15 mouse cellular contexts compared by ENCODE assay signal in genomic region chr13:47226521-47226920, GRCm38 (mm10).
DNase-seq lines count a peak whose midpoint lies in the region; ATAC-seq and TF ChIP-seq lines count a peak whose summit lies in the region.
"Had no signal": no experiment of that assay in that cellular context is flagged by ENCODE, and none has a peak within 500 bp of the region (broad histone marks: within the 10 kb centered on the region; RNA-seq: fewer than 3 reads in every experiment).

No protein-coding gene starts in this region.

- peak; percentile 31 for TF ChIP-seq CTCF in liver, adult 2 months (IDR thresholded peaks at IDR 0.05; ENCODE audit: low read depth, low read length)
- TF ChIP-seq CTCF in E14TG2a.4 (conservative IDR thresholded peaks at IDR 0.05; ENCODE audit: low read length): peak; percentile 74
- 0 out of 2 replicates have a peak, but pooled peaks have one; percentile 5 for TF ChIP-seq CTCF in G1E (IDR thresholded peaks at IDR 0.05; ENCODE audit: low read depth, low read length)

- ATAC-seq in liver, embryonic 12.5 days: no peak
- no peak for ATAC-seq in G1E (ENCODE audit: extremely low read depth, insufficient number of reproducible peaks, low FRiP score, poor library complexity, severe bottlenecking)
- ATAC-seq: activated CD4-positive, CD25-positive, alpha-beta regulatory T cell, adult 4 months had no signal

- no peak overlapping the region for H3K9ac ChIP-seq in liver, adult 2 months (ENCODE audit: low read depth, low read length)
- no peak overlapping the region for H3K9ac ChIP-seq in liver, embryonic 12.5 days
- H3K9ac ChIP-seq: embryonic facial prominence, embryonic 13.5 days; hindbrain, embryonic 12.5 days; lung, embryonic 15.5 days had no signal

- no peak overlapping the region for H3K4me2 ChIP-seq in liver, embryonic 12.5 days
- H3K4me2 ChIP-seq: embryonic facial prominence, embryonic 13.5 days; hindbrain, embryonic 12.5 days; lung, embryonic 15.5 days had no signal

- H3K27ac ChIP-seq in liver, adult 2 months (replicated peaks; ENCODE audit: insufficient read depth, low read depth, low read length): no peak overlapping the region
- no peak overlapping the region for H3K27ac ChIP-seq in liver, embryonic 12.5 days
- H3K27ac ChIP-seq: embryonic facial prominence, embryonic 13.5 days; forebrain, embryonic 10.5 days; hindbrain, embryonic 12.5 days; lung, embryonic 15.5 days had no signal

- no peak for DNase-seq in liver, adult 2 months (ENCODE audit: extremely low read depth, low read depth, low spot score)
- DNase-seq in G1E (ENCODE audit: low spot score): no peak
- DNase-seq in induced T-regulatory cell, adult 2 months (ENCODE audit: low read depth): peak; percentile 19
- no peak for DNase-seq in cerebellum, adult 11-12 months
- no peak for DNase-seq in adrenal gland, postnatal 14 days
- DNase-seq: adrenal gland, postnatal 36 days; kidney, adult 8-10 months; right cerebral cortex, postnatal 4 days had no signal

- H3K79me2 ChIP-seq in liver, adult 2 months (ENCODE audit: control insufficient read depth, insufficient read depth, low read length): peaks cover 18% of the 10 kb centered on the region; the same call in 1 of the 2 replicates

- 94% methylated on average over 5 of the region's 5 CpGs for WGBS in liver, adult 2 months
- WGBS in liver, embryonic 12.5 days (ENCODE audit: insufficient replicate concordance): 73% methylated on average over 5 of the region's 5 CpGs

- H3K4me3 ChIP-seq in liver, adult 2 months (ENCODE audit: insufficient read depth, low read depth, low read length): no peak overlapping the region
- no peak overlapping the region for H3K4me3 ChIP-seq in liver, embryonic 12.5 days
- H3K4me3 ChIP-seq in E14TG2a.4 (replicated peaks; ENCODE audit: low read length): no peak overlapping the region
- no peak overlapping the region for H3K4me3 ChIP-seq in G1E (ENCODE audit: low read depth, low read length)
- H3K4me3 ChIP-seq: embryonic facial prominence, embryonic 13.5 days; forebrain, embryonic 10.5 days; hindbrain, embryonic 12.5 days; lung, embryonic 15.5 days had no signal

- H3K9me3 ChIP-seq in liver, embryonic 12.5 days (replicated peaks): no peaks in the 10 kb centered on the region
- H3K9me3 ChIP-seq in E14TG2a.4 (ENCODE audit: low read length): 0 out of 2 replicates have a peak, but pooled peaks cover 3% of the 10 kb centered on the region
- no peaks in the 10 kb centered on the region for H3K9me3 ChIP-seq in G1E (replicated peaks)
- H3K9me3 ChIP-seq: embryonic facial prominence, embryonic 13.5 days; forebrain, embryonic 10.5 days; hindbrain, embryonic 12.5 days; lung, embryonic 15.5 days had no signal

- H3K36me3 ChIP-seq in liver, adult 2 months (ENCODE audit: control insufficient read depth, insufficient read depth, low read length): peaks cover 27% of the 10 kb centered on the region
- H3K36me3 ChIP-seq in liver, embryonic 12.5 days: no peaks in the 10 kb centered on the region
- H3K36me3 ChIP-seq in E14TG2a.4 (ENCODE audit: insufficient read depth, low read length) (no peaks in the 10 kb centered on the region), G1E (replicated peaks) (peaks cover 44% of the 10 kb centered on the region)
- H3K36me3 ChIP-seq: embryonic facial prominence, embryonic 13.5 days; forebrain, embryonic 10.5 days; hindbrain, embryonic 12.5 days; lung, embryonic 15.5 days had no signal

- H3K4me1 ChIP-seq in liver, adult 2 months (ENCODE audit: control insufficient read depth, insufficient read depth, low read length): peaks cover 25% of the 10 kb centered on the region
- H3K4me1 ChIP-seq in liver, embryonic 12.5 days: 0 out of 2 replicates have a peak, but pooled peaks cover 8% of the 10 kb centered on the region
- peaks cover 32% of the 10 kb centered on the region for H3K4me1 ChIP-seq in E14TG2a.4 (replicated peaks; ENCODE audit: low read depth, low read length)
- H3K4me1 ChIP-seq in G1E (ENCODE audit: insufficient read depth, low read depth, low read length): peaks cover 3% of the 10 kb centered on the region; the same call in 1 of the 2 replicates

- H3K27me3 ChIP-seq in liver, adult 2 months (ENCODE audit: control insufficient read depth, insufficient read depth, low read length): no peaks in the 10 kb centered on the region
- H3K27me3 ChIP-seq in liver, embryonic 12.5 days (replicated peaks): no peaks in the 10 kb centered on the region
- H3K27me3 ChIP-seq in E14TG2a.4 (ENCODE audit: insufficient read depth, low read length): no peaks in the 10 kb centered on the region
- H3K27me3 ChIP-seq in G1E (ENCODE audit: insufficient read depth, low read length): no peaks in the 10 kb centered on the region
- H3K27me3 ChIP-seq: embryonic facial prominence, embryonic 13.5 days; hindbrain, embryonic 12.5 days; lung, embryonic 15.5 days had no signal

- TF ChIP-seq POLR2A in liver, adult 2 months (IDR thresholded peaks at IDR 0.05; ENCODE audit: extremely low read depth, insufficient read depth, low read length): no peak

Comparison
In these comparisons a context has a peak if more than half of its experiments do, and no peak if none do; other contexts are left out.
1. CTCF ChIP-seq: peak in every context shown above with its lines; median percentile 74 in E14TG2a.4; 31 in liver, adult 2 months; 5 in G1E.